Mouse (Mus musculus): ENCODE measurements at regions not wholly inside any gene's neighbourhood (a gene's known extent, or its start where the extent isn't known, plus 50 kb on each side); places are given as distances from the start of the nearest gene placed in this dataset.

DNA sequence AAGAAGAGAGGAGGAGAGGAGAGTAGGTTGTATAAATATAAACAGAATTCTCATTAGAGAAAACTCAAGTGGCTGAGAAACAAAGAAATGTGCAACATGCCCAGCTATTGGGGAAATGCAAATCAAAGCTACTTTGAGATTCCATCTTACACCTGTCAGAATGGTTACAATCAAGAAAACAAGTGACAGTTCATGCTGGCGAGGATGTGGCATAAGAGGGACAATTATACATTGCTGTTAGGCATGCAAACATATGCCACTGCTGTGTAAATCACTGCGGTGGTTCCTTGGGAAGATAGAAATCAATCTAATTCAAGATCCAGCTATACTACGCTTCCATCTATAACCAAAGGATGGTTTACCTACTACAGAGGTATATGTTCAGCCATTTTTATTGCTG lies 300.4 kb upstream of the Kynu start:
- H3K9me3 ChIP-seq (ENCODE audit: control insufficient read depth), result no peaks in the 10 kb centered on the region
- no peak overlapping the region for H3K4me3 ChIP-seq (ENCODE audit: low read depth, low read length)
- TF ChIP-seq CTCF (IDR thresholded peaks at IDR 0.05; ENCODE audit: low read depth), result no peak
- 79% methylated on average over 3 of the region's 3 CpGs for WGBS
- no peaks in the 10 kb centered on the region for H3K36me3 ChIP-seq (ENCODE audit: control insufficient read depth, insufficient read depth)
- H3K4me2 ChIP-seq (replicated peaks; ENCODE audit: low read depth), result no peak overlapping the region
- no peaks in the 10 kb centered on the region for H3K4me1 ChIP-seq (replicated peaks; ENCODE audit: control insufficient read depth, insufficient read depth, low read length)
- no peak for ATAC-seq
- H3K27me3 ChIP-seq (replicated peaks; ENCODE audit: control insufficient read depth, insufficient read depth, low read length), result no peaks in the 10 kb centered on the region
- H3K27ac ChIP-seq (ENCODE audit: low read depth, low read length), result no peak overlapping the region
- no peak overlapping the region for H3K9ac ChIP-seq (ENCODE audit: low read depth, low read length)

DNA sequence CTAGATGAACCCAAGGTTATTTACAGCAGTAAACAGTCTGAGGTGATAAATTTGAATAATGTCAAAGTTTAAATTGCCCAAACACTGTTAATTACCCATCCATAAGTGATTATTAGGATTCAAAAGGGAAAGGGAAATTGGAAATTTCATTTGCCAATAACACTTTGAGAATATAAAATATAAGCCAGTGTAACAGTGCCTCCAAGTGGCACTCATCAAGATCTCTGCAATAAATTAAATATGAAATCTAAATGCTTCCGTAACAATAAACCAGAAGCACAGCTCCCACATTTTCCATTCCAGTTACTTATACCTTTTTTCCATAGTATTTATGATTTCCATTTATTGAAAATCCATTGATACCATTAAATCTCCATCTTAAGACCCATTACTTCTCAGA lies 284.3 kb upstream of the Kynu start:
- Histone ChIP-seq H3K27ac (ENCODE audit: low read depth, low read length) (no peak overlapping the region), H3K4me2 (replicated peaks; ENCODE audit: low read depth) (no peak overlapping the region), H3K27me3 (replicated peaks; ENCODE audit: control insufficient read depth, insufficient read depth, low read length) (no peaks in the 10 kb centered on the region), H3K4me1 (replicated peaks; ENCODE audit: control insufficient read depth, insufficient read depth, low read length) (no peaks in the 10 kb centered on the region), H3K4me3 (ENCODE audit: low read depth, low read length) (no peak overlapping the region), H3K9ac (ENCODE audit: low read depth, low read length) (no peak overlapping the region), H3K9me3 (ENCODE audit: control insufficient read depth) (no peaks in the 10 kb centered on the region), H3K36me3 (ENCODE audit: control insufficient read depth, insufficient read depth) (no peaks in the 10 kb centered on the region)
- WGBS, result 92% methylated on average over 1 of the region's 1 CpGs
- no peak for TF ChIP-seq CTCF (IDR thresholded peaks at IDR 0.05; ENCODE audit: low read depth)
- no peak for ATAC-seq

DNA sequence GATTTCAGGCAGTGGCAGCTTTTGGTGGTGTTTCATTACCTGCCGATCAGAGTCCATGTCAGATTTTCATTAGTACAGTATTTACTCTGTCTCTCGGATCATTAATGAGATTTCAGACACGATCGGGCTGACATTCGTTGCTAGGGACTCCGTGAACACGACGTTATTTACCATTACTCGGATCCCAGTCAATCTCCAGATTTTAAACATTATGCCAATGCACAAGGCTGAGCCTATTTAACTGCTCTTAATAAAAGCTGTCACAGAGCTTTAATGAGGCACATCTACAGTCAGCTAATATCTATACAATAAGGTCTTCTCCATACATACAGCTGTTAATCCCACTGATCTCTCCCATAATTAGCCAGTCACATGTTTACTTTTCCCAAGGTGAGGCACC lies 283.0 kb upstream of the Kynu start:
- no peak for TF ChIP-seq CTCF (IDR thresholded peaks at IDR 0.05; ENCODE audit: low read depth)
- Histone ChIP-seq H3K4me2 (replicated peaks; ENCODE audit: low read depth) (no peak overlapping the region), H3K27me3 (replicated peaks; ENCODE audit: control insufficient read depth, insufficient read depth, low read length) (no peaks in the 10 kb centered on the region), H3K4me1 (replicated peaks; ENCODE audit: control insufficient read depth, insufficient read depth, low read length) (no peaks in the 10 kb centered on the region), H3K4me3 (ENCODE audit: low read depth, low read length) (no peak overlapping the region), H3K9me3 (ENCODE audit: control insufficient read depth) (no peaks in the 10 kb centered on the region), H3K36me3 (ENCODE audit: control insufficient read depth, insufficient read depth) (no peaks in the 10 kb centered on the region), H3K27ac (ENCODE audit: low read depth, low read length) (no peak overlapping the region), H3K9ac (ENCODE audit: low read depth, low read length) (no peak overlapping the region)
- WGBS, result 77% methylated on average over 9 of the region's 9 CpGs
- no peak for ATAC-seq

DNA sequence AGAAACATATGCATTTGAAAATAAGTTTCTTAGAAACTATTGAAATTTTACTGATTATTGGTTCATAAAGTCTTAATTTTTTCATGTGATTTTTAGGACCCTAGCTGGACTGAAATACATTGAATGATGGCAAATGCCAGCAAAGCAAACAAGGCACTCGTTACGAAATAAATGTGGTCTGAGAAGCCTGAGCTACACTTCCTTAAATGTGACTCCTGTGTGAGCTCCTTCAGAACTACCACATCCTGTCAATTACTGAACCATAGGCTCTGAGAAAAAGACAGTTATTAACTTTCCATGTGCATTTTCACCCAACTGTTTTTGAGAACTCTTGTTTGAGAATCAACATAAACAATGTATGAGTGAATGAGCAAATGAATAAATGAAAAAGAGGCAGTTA lies 281.1 kb upstream of the Kynu start:
- no peak for ATAC-seq
- Histone ChIP-seq H3K27me3 (replicated peaks; ENCODE audit: control insufficient read depth, insufficient read depth, low read length) (no peaks in the 10 kb centered on the region), H3K36me3 (ENCODE audit: control insufficient read depth, insufficient read depth) (no peaks in the 10 kb centered on the region), H3K4me1 (replicated peaks; ENCODE audit: control insufficient read depth, insufficient read depth, low read length) (no peaks in the 10 kb centered on the region), H3K9ac (ENCODE audit: low read depth, low read length) (no peak overlapping the region), H3K27ac (ENCODE audit: low read depth, low read length) (no peak overlapping the region), H3K4me3 (ENCODE audit: low read depth, low read length) (no peak overlapping the region), H3K9me3 (ENCODE audit: control insufficient read depth) (no peaks in the 10 kb centered on the region), H3K4me2 (replicated peaks; ENCODE audit: low read depth) (no peak overlapping the region)
- WGBS, result 81% methylated on average over 2 of the region's 2 CpGs
- no peak for TF ChIP-seq CTCF (IDR thresholded peaks at IDR 0.05; ENCODE audit: low read depth)

DNA sequence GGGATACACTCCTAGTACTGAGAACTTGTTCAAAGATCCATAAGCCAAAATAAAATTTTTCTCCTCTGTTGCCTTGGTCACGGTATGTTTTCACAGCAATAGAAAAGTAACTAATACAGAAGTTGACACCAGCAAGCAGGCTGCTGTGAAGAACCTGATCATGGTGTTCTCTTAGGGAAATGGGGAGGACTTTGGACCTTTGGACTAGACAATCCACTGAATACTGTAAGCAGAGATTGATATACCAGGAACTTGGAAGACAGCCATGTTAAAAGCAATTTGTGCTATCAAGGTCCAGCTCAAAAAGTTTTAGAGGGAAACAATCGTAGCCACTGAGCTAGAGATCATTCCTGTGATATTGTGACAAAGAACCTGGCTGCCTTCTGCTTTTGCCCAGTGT lies 259.3 kb upstream of the Kynu start:
- H3K9me3 ChIP-seq (ENCODE audit: control insufficient read depth), result no peaks in the 10 kb centered on the region
- 50% methylated on average over 2 of the region's 2 CpGs for WGBS
- ATAC-seq, result peak; percentile 78
- H3K27me3 ChIP-seq (replicated peaks; ENCODE audit: control insufficient read depth, insufficient read depth, low read length), result no peaks in the 10 kb centered on the region
- no peak overlapping the region for H3K4me2 ChIP-seq (replicated peaks; ENCODE audit: low read depth)
- no peak overlapping the region for H3K4me3 ChIP-seq (ENCODE audit: low read depth, low read length)
- H3K4me1 ChIP-seq (replicated peaks; ENCODE audit: control insufficient read depth, insufficient read depth, low read length), result no peaks in the 10 kb centered on the region
- no peak overlapping the region for H3K27ac ChIP-seq (ENCODE audit: low read depth, low read length)
- TF ChIP-seq CTCF (IDR thresholded peaks at IDR 0.05; ENCODE audit: low read depth), result no peak
- H3K9ac ChIP-seq (ENCODE audit: low read depth, low read length), result no peak overlapping the region
- H3K36me3 ChIP-seq (ENCODE audit: control insufficient read depth, insufficient read depth), result no peaks in the 10 kb centered on the region

DNA sequence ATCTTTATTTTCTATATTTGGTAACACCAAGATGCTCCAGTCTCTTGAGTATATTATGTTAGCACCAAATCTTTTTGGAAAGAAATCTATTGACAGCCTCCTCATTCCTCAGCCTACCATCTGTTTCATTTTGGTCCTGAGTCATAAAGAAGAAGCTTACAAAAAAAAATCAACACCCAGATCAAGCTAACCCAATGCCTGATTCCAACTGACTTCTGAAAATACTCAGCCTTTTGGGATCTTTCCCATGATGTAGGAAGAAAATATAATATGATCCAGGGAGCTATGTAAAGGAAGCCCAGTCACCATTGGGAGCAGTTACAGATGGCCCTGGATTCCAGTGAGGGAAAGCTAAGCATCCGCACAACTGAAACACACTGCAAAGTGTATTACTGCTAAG lies 231.3 kb upstream of the Kynu start:
- 93% methylated on average over 1 of the region's 1 CpGs for WGBS
- ATAC-seq, result no peak
- H3K4me1 ChIP-seq (replicated peaks; ENCODE audit: control insufficient read depth, insufficient read depth, low read length), result no peaks in the 10 kb centered on the region

DNA sequence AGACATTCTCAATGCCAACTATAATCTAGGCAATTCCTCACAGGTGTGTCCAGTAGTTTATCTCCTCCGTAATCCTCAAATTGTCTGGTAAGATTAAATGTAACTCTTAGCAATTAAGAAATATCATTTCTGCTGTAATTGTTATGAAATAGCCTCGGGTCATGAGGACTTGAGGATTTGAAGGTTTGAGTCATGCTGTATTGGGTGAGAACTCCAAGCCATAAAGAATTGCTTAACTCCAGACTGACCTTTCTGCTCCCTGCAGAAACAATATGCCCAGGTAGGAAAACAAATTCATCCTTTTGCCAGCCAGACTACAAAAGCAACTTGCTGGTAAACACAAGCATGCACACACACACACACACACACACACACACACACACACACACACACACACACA lies 190.8 kb upstream of the Kynu start:
- no peak overlapping the region for H3K9ac ChIP-seq (ENCODE audit: low read depth, low read length)
- TF ChIP-seq CTCF (IDR thresholded peaks at IDR 0.05; ENCODE audit: low read depth), result no peak
- no peaks in the 10 kb centered on the region for H3K9me3 ChIP-seq (ENCODE audit: control insufficient read depth)
- no peak overlapping the region for H3K4me3 ChIP-seq (ENCODE audit: low read depth, low read length)
- WGBS, result 35% methylated on average over 2 of the region's 2 CpGs
- ATAC-seq, result peak; percentile 75
- H3K27ac ChIP-seq (ENCODE audit: low read depth, low read length), result no peak overlapping the region
- no peak overlapping the region for H3K4me2 ChIP-seq (replicated peaks; ENCODE audit: low read depth)
- H3K27me3 ChIP-seq (replicated peaks; ENCODE audit: control insufficient read depth, insufficient read depth, low read length), result no peaks in the 10 kb centered on the region
- no peaks in the 10 kb centered on the region for H3K36me3 ChIP-seq (ENCODE audit: control insufficient read depth, insufficient read depth)
- H3K4me1 ChIP-seq (replicated peaks; ENCODE audit: control insufficient read depth, insufficient read depth, low read length), result no peaks in the 10 kb centered on the region

More for the DNA sequence above, 231.3 kb upstream of the Kynu start:
- no peaks in the 10 kb centered on the region for H3K9me3 ChIP-seq (ENCODE audit: control insufficient read depth)
- no peak for TF ChIP-seq CTCF (IDR thresholded peaks at IDR 0.05; ENCODE audit: low read depth)
- no peaks in the 10 kb centered on the region for H3K27me3 ChIP-seq (replicated peaks; ENCODE audit: control insufficient read depth, insufficient read depth, low read length)
- H3K36me3 ChIP-seq (ENCODE audit: control insufficient read depth, insufficient read depth), result no peaks in the 10 kb centered on the region
- no peak overlapping the region for H3K4me2 ChIP-seq (replicated peaks; ENCODE audit: low read depth)
- no peak overlapping the region for H3K9ac ChIP-seq (ENCODE audit: low read depth, low read length)
- no peak overlapping the region for H3K4me3 ChIP-seq (ENCODE audit: low read depth, low read length)
- H3K27ac ChIP-seq (ENCODE audit: low read depth, low read length), result no peak overlapping the region
